Mouse (Mus musculus) ES-Bruce4 (cell line): ENCODE measurements at regions not wholly inside any gene's neighbourhood (a gene's known extent, or its start where the extent isn't known, plus 50 kb on each side); places are given as distances from the start of the nearest gene placed in this dataset.

Experiments
- H3K27ac ChIP-seq: 2 replicates; pipeline ENCODE4 v1.5.1; 2012; ENCODE audit warnings: low read length, inconsistent platforms; ENCODE audit not compliant: insufficient read depth
- H3K27me3 ChIP-seq: 2 replicates; pipeline ENCODE4 v1.6.1; 2012; ENCODE audit warnings: mild to moderate bottlenecking, low read length, inconsistent platforms; ENCODE audit not compliant: control insufficient read depth, poor library complexity, insufficient read depth, severe bottlenecking
- H3K36me3 ChIP-seq: 2 replicates; pipeline ENCODE4 v1.6.1; 2012; ENCODE audit warnings: inconsistent platforms, mild to moderate bottlenecking, low read length, moderate library complexity; ENCODE audit not compliant: control insufficient read depth, poor library complexity, insufficient read depth, severe bottlenecking
- H3K4me1 ChIP-seq: one replicate; pipeline ENCODE4 v1.8.1; 2011; ENCODE audit warnings: low read length; ENCODE audit not compliant: control insufficient read depth, insufficient read depth
- H3K4me3 ChIP-seq: 2 replicates; pipeline ENCODE4 v1.5.1; 2011; ENCODE audit warnings: low read depth, mild to moderate bottlenecking, low read length
- H3K9ac ChIP-seq: 2 replicates; pipeline ENCODE4 v1.6.1; 2012; ENCODE audit warnings: low read depth, mild to moderate bottlenecking, inconsistent platforms; ENCODE audit not compliant: poor library complexity, severe bottlenecking
- H3K9me3 ChIP-seq: replicated peaks from 2 replicates; pipeline ENCODE4 v1.6.1; 2012; ENCODE audit warnings: mild to moderate bottlenecking, low read length, inconsistent platforms; ENCODE audit not compliant: control insufficient read depth, poor library complexity, insufficient read depth, severe bottlenecking
- CTCF ChIP-seq: IDR thresholded peaks from one replicate; pipeline ENCODE4 v1.8.1; 2011; ENCODE audit warnings: low read depth, low read length
- EP300 ChIP-seq: IDR thresholded peaks from 2 replicates; pipeline ENCODE4 v1.6.1; 2011; ENCODE audit warnings: low read depth, low read length; ENCODE audit not compliant: insufficient read depth
- POLR2A ChIP-seq: IDR thresholded peaks from one replicate; pipeline ENCODE4 v1.8.1; 2011; ENCODE audit warnings: low read length; ENCODE audit not compliant: insufficient read depth

- Histone ChIP-seq H3K27me3 (no peaks in the 10 kb centered on the region; the same call in 1 of the 2 replicates), H3K9me3 (no peaks in the 10 kb centered on the region), H3K27ac (no peak overlapping the region), H3K4me3 (no peak overlapping the region), H3K36me3 (no peaks in the 10 kb centered on the region), H3K4me1 (no peaks in the 10 kb centered on the region), H3K9ac (no peak overlapping the region)
- TF ChIP-seq EP300: no peak
- TF ChIP-seq CTCF: no peak
- no peak for TF ChIP-seq POLR2A
Observed at GRCm38 (mm10) chr8:41592741-41593665, 176.1 kb upstream of the Frg1 start.

- TF ChIP-seq EP300: no peak
- TF ChIP-seq POLR2A: no peak
- no peak for TF ChIP-seq CTCF
- Histone ChIP-seq H3K27ac (no peak overlapping the region), H3K4me3 (no peak overlapping the region)
Observed at GRCm38 (mm10) chr8:41592174-41592573, 175.3 kb upstream of the Frg1 start.

GRCm38 (mm10) chr8:41588157-41588556 is 171.3 kb upstream of the Frg1 start:
- H3K27me3 ChIP-seq: no peaks in the 10 kb centered on the region; the same call in 1 of the 2 replicates
- no peak overlapping the region for H3K27ac ChIP-seq
- H3K9ac ChIP-seq: no peak overlapping the region
- H3K4me1 ChIP-seq: no peaks in the 10 kb centered on the region
- H3K36me3 ChIP-seq: no peaks in the 10 kb centered on the region
- H3K4me3 ChIP-seq: no peak overlapping the region
- TF ChIP-seq CTCF (no peak), POLR2A (no peak), EP300 (no peak)
- no peaks in the 10 kb centered on the region for H3K9me3 ChIP-seq

More at GRCm38 (mm10) chr8:41592174-41592573, 175.3 kb upstream of the Frg1 start:
- Histone ChIP-seq H3K36me3 (no peaks in the 10 kb centered on the region), H3K9me3 (no peaks in the 10 kb centered on the region), H3K4me1 (no peaks in the 10 kb centered on the region), H3K27me3 (no peaks in the 10 kb centered on the region; the same call in 1 of the 2 replicates), H3K9ac (no peak overlapping the region)

- Histone ChIP-seq H3K9ac (no peak overlapping the region), H3K4me3 (no peak overlapping the region), H3K36me3 (no peaks in the 10 kb centered on the region), H3K27ac (no peak overlapping the region), H3K27me3 (no peaks in the 10 kb centered on the region), H3K9me3 (no peaks in the 10 kb centered on the region), H3K4me1 (no peaks in the 10 kb centered on the region)
- TF ChIP-seq CTCF (peak; percentile 61), EP300 (no peak)
Observed at GRCm38 (mm10) chr8:41573027-41573885, 156.4 kb upstream of the Frg1 start.

GRCm38 (mm10) chr8:41570566-41570965 is 153.7 kb upstream of the Frg1 start:
- TF ChIP-seq CTCF (no peak), POLR2A (no peak)
- H3K9me3 ChIP-seq: no peaks in the 10 kb centered on the region
- no peaks in the 10 kb centered on the region for H3K36me3 ChIP-seq
- no peaks in the 10 kb centered on the region for H3K4me1 ChIP-seq
- no peak overlapping the region for H3K4me3 ChIP-seq
- no peak overlapping the region for H3K27ac ChIP-seq
- H3K9ac ChIP-seq: no peak overlapping the region
- no peaks in the 10 kb centered on the region for H3K27me3 ChIP-seq

- Histone ChIP-seq H3K27me3 (no peaks in the 10 kb centered on the region), H3K27ac (no peak overlapping the region), H3K36me3 (no peaks in the 10 kb centered on the region), H3K9me3 (no peaks in the 10 kb centered on the region), H3K9ac (no peak overlapping the region), H3K4me1 (no peaks in the 10 kb centered on the region), H3K4me3 (no peak overlapping the region)
- TF ChIP-seq POLR2A (no peak), CTCF (no peak), EP300 (no peak)
Observed at GRCm38 (mm10) chr8:41561995-41562394, 145.1 kb upstream of the Frg1 start.
